Mouse (Mus musculus) embryonic facial prominence, embryonic 14.5 days (tissue): ENCODE data around the gene Arpc2. TPM values are rescaled to one million over a fixed set of nuclear protein-coding genes. Genes with fewer than 3 reads are reported as not detected.

Experiments
- ATAC-seq: fragments of 200-750 bp; cut with Nextera tagmentation; 2 replicates; pipeline ENCODE4 v1.8.0; 2017; ENCODE audit warnings: low read depth, moderate number of reproducible peaks, moderate TSS enrichment
- DNase-seq: peaks from one replicate; pipeline ENCODE4 v3.0.0-alpha.2; 2015; ENCODE audit warnings: low spot score
- H3K27ac ChIP-seq: fragments of 300-500 bp; sonication (generic); replicated peaks from 2 replicates; pipeline ENCODE4 v1.5.1; 2014; ENCODE audit warnings: low read depth, mild to moderate bottlenecking, low read length, moderate library complexity
- H3K27me3 ChIP-seq: fragments of 300-500 bp; sonication (generic); replicated peaks from 2 replicates; pipeline ENCODE4 v1.6.1; 2014; ENCODE audit warnings: low read length; ENCODE audit not compliant: control insufficient read depth, insufficient read depth
- H3K36me3 ChIP-seq: fragments of 300-500 bp; sonication (generic); 2 replicates; pipeline ENCODE4 v1.6.1; 2014; ENCODE audit warnings: low read length, mixed read lengths; ENCODE audit not compliant: control insufficient read depth, insufficient read depth
- H3K4me1 ChIP-seq: fragments of 300-500 bp; sonication (generic); 2 replicates; pipeline ENCODE4 v1.6.1; 2014; ENCODE audit warnings: antibody characterized with exemption, low read length; ENCODE audit not compliant: control insufficient read depth, insufficient read depth
- H3K4me2 ChIP-seq: fragments of 300-500 bp; sonication (generic); 2 replicates; pipeline ENCODE4 v1.6.1; 2014; ENCODE audit warnings: low read depth, mild to moderate bottlenecking, low read length, moderate library complexity, mixed read lengths
- H3K4me3 ChIP-seq: fragments of 300-500 bp; sonication (generic); 2 replicates; pipeline ENCODE4 v1.5.1; 2014; ENCODE audit warnings: low read depth, mild to moderate bottlenecking, low read length
- H3K9ac ChIP-seq: fragments of 300-500 bp; sonication (generic); 2 replicates; pipeline ENCODE4 v1.6.1; 2014; ENCODE audit warnings: low read depth, mild to moderate bottlenecking, low read length, moderate library complexity, mixed read lengths
- H3K9me3 ChIP-seq: fragments of 300-500 bp; sonication (generic); 2 replicates; pipeline ENCODE4 v1.6.1; 2016; ENCODE audit warnings: low read length; ENCODE audit not compliant: control insufficient read depth
- WGBS: fragments of 180-500 bp; shearing (Covaris S2); extraction: QIAGEN DNeasy Blood & Tissue Kit; methylation state at CpG from one replicate; pipeline ENCODE4 v1.1.7; 2014; 5-methylcytosine and 5-hydroxymethylcytosine counted together
- polyA plus RNA-seq: library from polyadenylated mRNA; unstranded; fragments of >200 nt; fragmentation: Nextera tagmentation; extraction: Ambion mirVana; gene quantifications from 2 replicates; pipeline ENCODE4 v1.2.1, GENCODE M21; 2014

The Arpc2 gene
- polyA plus RNA-seq, 1 experiment from 2014 or later = 341 TPM

DNA sequence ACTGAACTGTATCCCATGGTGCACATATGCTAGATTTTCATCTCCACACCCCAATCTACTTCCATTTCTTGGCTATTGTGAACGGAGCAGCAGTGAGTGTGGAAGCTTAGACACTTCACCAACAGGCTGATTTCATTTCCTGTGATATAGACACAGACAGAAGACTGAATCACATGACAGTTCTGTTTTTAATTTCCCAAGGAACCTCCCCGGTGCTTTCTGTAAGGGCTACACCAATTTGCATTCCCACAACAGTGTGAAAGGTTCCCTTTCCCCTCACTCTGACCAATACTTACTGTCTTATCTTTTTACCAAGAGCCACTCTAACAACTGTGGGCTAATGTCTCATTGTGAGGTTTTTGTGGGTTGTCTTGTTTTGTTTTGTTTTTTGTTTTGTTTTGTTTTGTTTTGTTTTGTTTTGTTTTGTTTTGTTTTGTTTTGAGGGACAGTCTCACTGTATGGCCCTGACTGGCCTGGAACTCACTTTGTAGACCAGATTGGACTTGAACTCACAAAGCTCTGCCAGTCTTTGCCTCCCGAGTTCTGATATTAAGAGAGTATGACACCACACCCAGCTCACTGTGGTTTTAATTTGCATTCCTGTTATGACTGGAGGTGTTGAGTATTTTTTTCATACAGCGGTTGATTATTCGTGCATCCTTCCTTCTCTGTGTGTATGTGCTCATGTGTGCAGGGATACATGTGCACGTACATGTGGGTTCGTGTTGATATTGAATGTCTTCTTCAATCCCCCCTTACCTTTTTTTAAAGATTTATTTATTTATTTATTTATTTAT, 34.6 kb upstream of the Arpc2 start:
- 68% methylated on average over 7 of the region's 7 CpGs for WGBS
- Histone ChIP-seq H3K27ac (peak overlapping the region; percentile 40), H3K4me1 (peaks cover 1% of the 10 kb centered on the region; the same call in 1 of the 2 replicates), H3K4me2 (no peak overlapping the region), H3K9me3 (no peaks in the 10 kb centered on the region), H3K9ac (no peak overlapping the region), H3K4me3 (no peak overlapping the region), H3K36me3 (no peaks in the 10 kb centered on the region), H3K27me3 (no peaks in the 10 kb centered on the region)
- DNase-seq = no peak
- no peak for ATAC-seq

DNA sequence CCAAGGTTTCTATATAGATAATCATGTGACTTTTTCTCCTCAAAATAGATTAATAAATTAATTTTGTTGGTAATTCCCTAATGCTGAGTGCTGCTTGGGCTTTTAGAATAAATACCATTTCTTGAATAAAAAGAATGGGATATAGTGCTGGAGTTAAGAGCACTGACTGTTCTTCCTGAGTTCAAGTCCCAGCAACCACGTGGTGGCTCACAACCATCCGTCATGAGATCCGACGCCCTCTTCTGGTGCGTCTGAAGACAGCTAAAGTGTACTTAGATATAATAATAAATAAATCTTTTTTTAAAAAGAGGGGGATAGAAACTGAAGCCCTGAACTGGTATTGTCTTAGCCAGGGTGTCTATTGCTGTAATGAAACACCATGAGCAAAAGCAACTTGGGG, 32.4 kb upstream of the Arpc2 start:
- DNase-seq (no peak), ATAC-seq (no peak)
- WGBS = 66% methylated on average over 5 of the region's 5 CpGs

DNA sequence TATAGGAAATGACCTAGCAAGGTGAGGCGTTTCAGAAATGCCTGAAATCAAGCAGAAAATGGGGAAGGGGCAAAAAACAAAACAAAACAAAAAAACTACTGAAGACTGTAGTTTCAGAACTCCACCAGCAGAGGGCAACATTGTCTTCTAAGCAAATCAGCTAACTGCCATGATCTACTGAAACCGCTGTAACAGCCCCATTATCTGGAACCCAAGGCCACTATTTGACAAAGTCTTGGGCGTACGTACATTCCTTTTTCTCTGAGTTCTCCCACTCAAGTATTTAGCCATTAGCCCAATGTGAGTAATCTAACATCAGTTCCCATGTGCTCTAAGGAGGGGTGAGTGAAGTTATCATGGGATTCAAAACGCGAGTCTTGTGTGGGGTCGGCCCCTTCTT, 30.0 kb upstream of the Arpc2 start:
- Histone ChIP-seq H3K9ac (no peak overlapping the region), H3K4me3 (no peak overlapping the region), H3K4me1 (no peaks in the 10 kb centered on the region), H3K36me3 (no peaks in the 10 kb centered on the region), H3K4me2 (no peak overlapping the region), H3K9me3 (no peaks in the 10 kb centered on the region), H3K27me3 (no peaks in the 10 kb centered on the region), H3K27ac (no peak overlapping the region)
- 60% methylated on average over 7 of the region's 7 CpGs for WGBS
- ATAC-seq (no peak), DNase-seq (peak; percentile 64)

More for the DNA sequence above, 32.4 kb upstream of the Arpc2 start:
- H3K4me2 ChIP-seq = no peak overlapping the region
- no peak overlapping the region for H3K4me3 ChIP-seq
- H3K9ac ChIP-seq = no peak overlapping the region
- no peaks in the 10 kb centered on the region for H3K9me3 ChIP-seq
- no peaks in the 10 kb centered on the region for H3K27me3 ChIP-seq
- H3K4me1 ChIP-seq = no peaks in the 10 kb centered on the region
- H3K36me3 ChIP-seq = no peaks in the 10 kb centered on the region
- no peak overlapping the region for H3K27ac ChIP-seq

DNA sequence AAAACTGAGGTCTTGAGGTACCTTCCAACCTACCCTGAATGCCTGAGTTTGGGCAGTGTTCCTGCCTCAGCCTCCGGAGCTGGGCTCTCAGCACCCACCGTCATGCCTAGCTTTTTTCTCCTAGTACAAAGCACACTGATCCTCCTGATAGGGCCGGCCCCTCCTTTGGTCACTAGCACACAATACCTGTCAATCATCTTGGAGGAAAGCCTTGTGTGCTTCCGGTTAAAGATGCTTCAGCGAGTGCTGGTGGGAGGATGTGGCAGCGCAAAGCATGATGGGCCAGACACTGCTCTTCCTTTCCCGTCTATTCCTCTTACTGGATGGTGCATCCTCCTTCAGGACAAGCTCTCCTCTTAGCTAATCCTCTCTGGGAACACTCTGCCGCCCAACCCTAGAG, 29.2 kb upstream of the Arpc2 start:
- no peak overlapping the region for H3K4me3 ChIP-seq
- no peak overlapping the region for H3K9ac ChIP-seq
- H3K36me3 ChIP-seq = no peaks in the 10 kb centered on the region
- H3K27ac ChIP-seq = no peak overlapping the region
- H3K27me3 ChIP-seq = no peaks in the 10 kb centered on the region
- 82% methylated on average over 8 of the region's 8 CpGs for WGBS
- H3K4me2 ChIP-seq = no peak overlapping the region
- ATAC-seq = no peak
- DNase-seq = no peak
- no peaks in the 10 kb centered on the region for H3K9me3 ChIP-seq
- H3K4me1 ChIP-seq = no peaks in the 10 kb centered on the region

DNA sequence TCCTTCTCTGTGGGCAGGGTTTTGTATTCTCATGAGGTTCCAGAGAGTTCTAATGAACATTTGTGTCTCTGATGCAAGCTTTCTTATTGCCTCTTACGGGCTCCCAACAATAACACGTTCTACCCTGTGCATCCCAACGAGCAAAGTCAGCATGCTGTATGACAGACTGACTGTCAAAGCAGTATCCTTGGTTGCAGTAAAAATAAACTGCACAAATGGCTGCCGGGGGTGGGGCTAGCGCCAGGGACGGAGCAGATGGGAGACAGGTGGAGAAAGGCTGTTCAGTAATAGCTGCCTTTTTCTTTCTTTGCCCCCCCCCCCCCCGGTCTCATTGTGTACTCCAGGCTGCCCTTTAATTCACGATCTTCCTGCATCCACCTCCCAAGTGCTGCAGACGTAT, 28.0 kb upstream of the Arpc2 start:
- Histone ChIP-seq H3K9me3 (no peaks in the 10 kb centered on the region), H3K4me2 (no peak overlapping the region), H3K9ac (no peak overlapping the region), H3K36me3 (no peaks in the 10 kb centered on the region), H3K27ac (no peak overlapping the region), H3K4me3 (no peak overlapping the region), H3K4me1 (no peaks in the 10 kb centered on the region), H3K27me3 (no peaks in the 10 kb centered on the region)
- ATAC-seq (no peak), DNase-seq (peak; percentile 26)
- WGBS = 59% methylated on average over 8 of the region's 9 CpGs

DNA sequence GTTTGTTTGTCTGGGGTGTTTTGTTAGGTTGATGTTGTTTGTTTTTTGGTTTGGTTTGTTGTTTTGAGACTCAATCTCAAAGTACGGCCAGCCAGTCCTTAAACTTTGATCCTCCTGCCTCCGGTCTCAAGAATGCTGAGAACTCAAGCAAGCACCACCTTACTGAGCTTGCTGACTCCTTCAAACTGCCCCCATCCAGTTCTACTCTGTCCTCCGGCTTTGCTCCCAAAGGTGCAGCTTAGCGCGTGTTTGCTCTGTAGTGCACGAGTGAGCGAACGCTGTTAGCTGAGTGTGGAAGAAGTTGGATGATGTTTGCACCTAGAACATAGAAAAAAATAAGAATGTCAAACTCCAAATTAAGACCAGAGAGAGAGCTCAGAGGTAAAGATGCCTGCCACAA, 26.9 kb upstream of the Arpc2 start:
- 87% methylated on average over 8 of the region's 8 CpGs for WGBS
- H3K4me1 ChIP-seq = no peaks in the 10 kb centered on the region
- no peaks in the 10 kb centered on the region for H3K9me3 ChIP-seq
- no peak overlapping the region for H3K9ac ChIP-seq
- H3K4me2 ChIP-seq = no peak overlapping the region
- no peak overlapping the region for H3K27ac ChIP-seq
- H3K4me3 ChIP-seq = no peak overlapping the region
- H3K36me3 ChIP-seq = no peaks in the 10 kb centered on the region
- ATAC-seq (no peak), DNase-seq (no peak)
- no peaks in the 10 kb centered on the region for H3K27me3 ChIP-seq

DNA sequence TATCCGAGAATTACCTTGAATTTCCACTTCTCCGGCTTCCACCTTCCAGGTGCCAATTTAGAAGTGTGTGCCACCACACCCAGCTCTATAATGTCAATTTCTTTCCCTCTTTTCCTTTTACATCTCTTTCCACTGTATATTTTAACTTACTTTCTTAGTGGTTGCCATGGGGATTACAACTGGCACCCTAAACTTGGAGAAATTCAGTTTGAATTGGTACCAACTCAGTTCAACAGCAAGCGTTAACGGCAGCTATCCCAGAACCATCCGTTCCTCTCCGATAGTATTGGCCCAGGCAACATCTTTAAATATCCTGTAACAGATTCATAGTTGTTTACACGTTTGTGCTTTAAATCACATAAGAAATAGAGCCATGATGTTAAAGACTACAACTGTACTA, 16.0 kb upstream of the Arpc2 start:
- H3K4me3 ChIP-seq = no peak overlapping the region
- no peak for DNase-seq
- no peaks in the 10 kb centered on the region for H3K9me3 ChIP-seq
- no peaks in the 10 kb centered on the region for H3K27me3 ChIP-seq
- H3K36me3 ChIP-seq = no peaks in the 10 kb centered on the region
- H3K4me1 ChIP-seq = no peaks in the 10 kb centered on the region
- H3K9ac ChIP-seq = no peak overlapping the region
- no peak for ATAC-seq
- WGBS = 86% methylated on average over 7 of the region's 7 CpGs
- H3K4me2 ChIP-seq = no peak overlapping the region
- no peak overlapping the region for H3K27ac ChIP-seq

DNA sequence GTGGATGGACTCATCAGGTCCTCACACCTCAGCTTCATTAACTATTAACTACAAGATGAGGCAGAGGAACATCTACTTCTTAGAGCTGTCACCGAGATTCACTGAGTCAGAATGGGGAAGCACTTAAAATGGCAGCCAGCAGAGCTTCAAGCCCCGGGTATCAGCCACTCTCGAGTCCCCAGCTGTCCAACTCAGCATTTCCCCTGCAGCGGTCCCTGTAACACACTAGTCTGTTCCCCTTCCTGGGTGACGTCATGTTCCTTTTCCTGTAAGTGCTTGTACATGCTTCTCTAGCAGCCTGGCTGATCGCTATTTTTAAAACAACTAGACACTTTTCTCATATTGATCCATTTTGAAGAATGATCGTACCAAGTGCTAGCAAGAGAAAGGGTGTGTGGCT, 8.6 kb upstream of the Arpc2 start:
- Histone ChIP-seq H3K27me3 (no peaks in the 10 kb centered on the region), H3K4me2 (no peak overlapping the region), H3K36me3 (no peaks in the 10 kb centered on the region), H3K4me1 (no peaks in the 10 kb centered on the region), H3K9me3 (no peaks in the 10 kb centered on the region), H3K9ac (no peak overlapping the region), H3K27ac (no peak overlapping the region), H3K4me3 (no peak overlapping the region)
- DNase-seq (peak; percentile 56), ATAC-seq (no peak)
- 75% methylated on average over 7 of the region's 7 CpGs for WGBS

DNA sequence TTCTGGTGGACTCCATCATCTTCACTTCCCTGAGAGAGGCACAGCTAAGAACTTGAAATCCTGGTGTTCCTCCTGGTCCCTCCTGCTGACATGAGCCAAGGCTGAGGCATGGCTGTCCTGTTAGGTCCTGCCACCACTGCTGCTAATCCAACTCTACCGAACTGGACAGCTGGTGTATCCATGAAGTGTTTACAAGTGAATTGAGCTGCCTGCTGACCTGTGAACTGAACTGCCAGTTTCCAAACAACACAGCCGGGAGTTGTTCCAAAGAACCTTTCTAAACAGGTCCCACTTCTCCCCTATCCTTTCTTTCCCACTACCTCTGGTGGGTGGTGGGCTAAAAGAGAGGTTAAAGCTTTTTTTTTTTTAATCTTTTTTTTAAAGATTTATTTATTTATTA, 5.9 kb upstream of the Arpc2 start:
- Histone ChIP-seq H3K27ac (no peak overlapping the region), H3K4me3 (no peak overlapping the region)

More for the DNA sequence above, 5.9 kb upstream of the Arpc2 start:
- Histone ChIP-seq H3K36me3 (no peaks in the 10 kb centered on the region), H3K4me2 (no peak overlapping the region), H3K27me3 (no peaks in the 10 kb centered on the region), H3K9ac (no peak overlapping the region), H3K9me3 (no peaks in the 10 kb centered on the region), H3K4me1 (no peaks in the 10 kb centered on the region)
- no peak for ATAC-seq
- DNase-seq = no peak
- WGBS = 76% methylated on average over 2 of the region's 2 CpGs
